Mouse (Mus musculus): ENCODE results near the gene Sapcd1. TPM values are rescaled to one million over a fixed set of nuclear protein-coding genes. Genes with fewer than 3 reads are reported as not detected.
A peak's percentile ranks its signal among the peaks of the same experiment; 100 is the strongest.
"Not testable (repeated sequence)": the region's sequence is repeated elsewhere in the genome, so short reads cannot be mapped to it uniquely, and the experiment has no call there.

Gene Sapcd1
- total RNA-seq, 2 experiments from 2014 or later: 0.74 to 1.3 TPM

DNA sequence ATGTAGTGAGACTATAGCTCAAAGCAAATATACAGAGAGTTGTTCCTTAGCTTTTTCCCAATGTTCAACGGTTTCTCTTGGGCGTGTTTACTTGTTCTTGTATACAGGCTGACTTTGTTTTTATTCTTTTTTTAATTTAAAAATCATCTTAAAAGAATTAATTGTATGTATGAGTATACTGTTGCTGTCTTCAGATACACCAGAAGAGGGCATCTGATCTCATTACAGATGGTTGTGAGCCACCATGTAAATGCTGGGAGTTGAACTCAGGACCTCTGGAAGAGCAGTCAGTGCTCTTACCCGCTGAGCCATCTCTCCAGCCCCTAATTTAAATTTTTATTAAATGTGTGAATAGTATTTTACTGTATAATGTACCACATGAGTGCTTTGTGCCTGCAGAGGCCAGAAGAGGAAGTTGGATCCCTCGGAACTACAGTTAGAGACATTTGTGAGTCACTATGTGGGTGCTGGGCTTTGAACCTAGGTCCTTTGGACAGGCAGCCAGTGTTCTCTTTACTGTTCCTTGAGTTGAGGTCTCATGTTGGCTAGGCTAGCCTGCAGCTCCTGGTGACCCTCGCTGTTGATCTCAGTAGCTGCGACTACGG, 20.3 kb downstream of the Sapcd1 start:
- DNase-seq: no peak

DNA sequence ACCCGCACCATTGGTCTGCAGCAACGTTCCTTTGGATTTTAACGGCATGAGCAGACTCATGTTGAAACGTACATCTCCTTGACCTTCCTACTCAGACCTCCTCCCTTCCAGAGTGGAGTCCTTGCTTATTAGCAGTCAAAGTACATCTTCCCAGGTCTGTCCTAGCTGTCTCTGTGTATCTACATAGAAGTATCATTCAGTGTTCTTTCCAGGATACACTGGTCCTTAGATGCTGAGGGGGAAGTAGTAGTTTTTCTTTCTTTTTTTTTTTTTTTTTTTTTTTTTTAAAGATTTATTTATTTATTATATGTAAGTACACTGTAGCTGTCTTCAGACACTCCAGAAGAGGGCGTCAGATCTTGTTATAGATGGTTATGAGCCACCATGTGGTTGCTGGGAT, 21.9 kb downstream of the Sapcd1 start:
- DNase-seq: not testable (repeated sequence)

DNA sequence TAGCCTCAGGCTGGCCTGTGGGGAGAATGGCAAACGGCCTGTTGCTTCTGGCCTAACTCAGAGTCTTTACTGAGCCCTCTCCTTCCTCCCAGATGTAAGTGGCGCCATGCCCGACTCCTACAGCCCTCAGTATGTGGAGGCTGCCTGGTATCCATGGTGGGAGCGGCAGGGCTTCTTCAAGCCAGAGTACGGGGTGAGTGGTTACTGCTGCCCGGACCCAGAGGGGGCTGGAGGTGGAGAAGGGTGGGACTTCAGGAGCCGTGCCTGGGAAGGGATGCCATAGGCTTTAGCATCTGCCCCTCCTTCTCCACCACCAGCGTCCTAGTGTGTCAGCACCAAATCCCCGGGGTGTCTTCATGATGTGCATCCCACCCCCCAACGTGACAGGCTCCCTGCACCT, 22.7 kb downstream of the Sapcd1 start:
- no peak for DNase-seq

DNA sequence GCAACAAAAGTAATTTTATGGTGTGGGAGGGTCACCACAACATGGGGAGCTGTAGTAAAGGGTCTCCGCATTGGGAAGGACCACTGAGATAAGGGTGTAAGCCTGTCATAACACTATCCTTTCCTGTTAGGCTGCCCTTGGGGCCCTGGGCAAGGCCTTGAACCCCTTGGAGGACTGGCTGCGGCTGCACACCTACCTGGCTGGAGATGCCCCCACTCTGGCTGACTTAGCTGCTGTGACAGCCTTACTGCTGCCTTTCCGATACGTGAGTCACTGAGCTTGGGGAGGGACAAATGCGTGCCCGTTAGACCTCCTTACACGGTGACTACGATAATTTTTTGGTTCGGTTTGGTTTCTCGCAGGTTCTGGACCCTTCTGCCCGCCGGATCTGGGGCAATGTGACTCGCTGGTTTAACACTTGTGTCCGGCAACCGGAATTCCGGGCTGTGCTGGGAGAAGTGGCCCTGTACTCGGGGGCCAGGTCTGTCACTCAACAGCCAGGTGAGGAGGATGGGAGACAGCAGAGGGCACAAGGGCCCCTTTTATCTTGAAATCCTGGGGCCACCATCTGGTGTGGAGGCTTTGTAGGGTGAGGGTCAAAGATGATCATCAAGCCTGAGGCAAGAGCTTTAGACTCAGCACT, 23.6 kb downstream of the Sapcd1 start:
- no peak for DNase-seq

DNA sequence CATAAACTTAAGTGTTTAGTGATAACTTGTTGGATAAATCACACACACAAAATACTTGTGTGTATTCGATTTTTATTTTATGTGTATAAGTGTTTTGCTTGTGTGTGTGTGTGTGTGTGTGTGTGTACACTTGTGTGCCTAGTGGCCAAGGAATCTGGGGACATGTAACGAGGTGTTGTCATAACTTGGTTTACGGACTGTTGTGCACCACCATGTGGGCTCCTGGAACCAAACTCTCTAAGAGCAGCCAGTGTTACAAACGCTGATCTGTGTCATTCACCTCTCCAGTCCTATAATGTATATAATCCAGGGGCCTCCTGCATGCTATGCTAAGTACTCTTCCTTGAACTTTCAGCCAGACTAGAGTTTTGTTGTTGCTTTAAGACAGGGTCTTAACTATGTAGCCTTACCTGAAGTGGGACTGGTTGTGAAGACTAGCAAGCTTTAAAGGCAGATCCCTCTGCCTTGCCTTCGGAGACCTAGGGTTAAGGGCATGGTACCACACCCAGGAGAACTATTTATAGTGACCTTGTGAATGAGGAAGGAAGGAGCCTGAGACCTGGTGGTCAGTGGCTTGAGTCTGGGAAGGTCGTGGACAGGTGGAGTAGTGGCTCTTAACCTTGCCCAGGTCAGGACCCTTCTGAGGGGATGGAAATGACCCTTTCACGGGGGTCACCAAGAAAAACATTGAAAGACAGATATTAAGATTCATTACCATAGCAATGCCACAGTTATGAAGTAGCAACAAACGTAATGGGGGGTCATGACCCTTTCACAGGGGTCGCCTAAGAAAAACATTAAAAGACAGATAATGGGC, 24.6 kb downstream of the Sapcd1 start:
- DNase-seq: no peak

DNA sequence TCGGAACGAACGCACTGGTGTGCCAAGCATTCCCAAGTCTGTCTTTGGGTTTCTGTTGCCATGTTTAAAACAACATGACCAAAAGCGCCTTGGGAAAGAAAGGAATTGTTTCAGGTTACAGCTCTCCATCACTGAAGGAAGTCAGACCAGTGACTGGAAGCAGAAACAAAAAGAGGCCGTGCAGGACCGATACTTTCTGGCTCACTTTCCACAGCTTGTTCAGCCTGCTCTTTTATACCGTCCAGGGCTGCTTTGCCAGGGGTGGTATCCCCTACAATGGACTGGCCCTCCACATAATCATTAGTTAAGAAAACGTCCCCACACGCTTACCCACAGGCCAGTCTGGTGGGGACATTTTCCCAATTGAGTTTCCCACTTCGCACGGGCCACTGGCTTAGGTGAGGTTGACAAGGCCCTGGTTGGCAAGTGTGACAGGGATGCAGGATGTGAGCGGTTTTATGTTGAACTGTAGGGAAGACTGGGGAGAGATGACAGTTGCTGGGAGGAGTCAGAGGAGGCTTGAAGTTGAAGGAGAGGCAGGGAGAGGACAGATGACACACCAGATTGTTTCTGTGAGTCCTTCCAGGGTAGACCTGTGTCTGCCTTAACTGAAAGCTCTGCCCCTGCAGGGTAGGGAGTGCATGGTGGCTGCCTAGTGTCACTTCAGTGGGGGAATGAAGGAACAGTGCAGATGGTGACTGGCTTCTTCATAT, 25.5 kb downstream of the Sapcd1 start:
- no peak for DNase-seq

DNA sequence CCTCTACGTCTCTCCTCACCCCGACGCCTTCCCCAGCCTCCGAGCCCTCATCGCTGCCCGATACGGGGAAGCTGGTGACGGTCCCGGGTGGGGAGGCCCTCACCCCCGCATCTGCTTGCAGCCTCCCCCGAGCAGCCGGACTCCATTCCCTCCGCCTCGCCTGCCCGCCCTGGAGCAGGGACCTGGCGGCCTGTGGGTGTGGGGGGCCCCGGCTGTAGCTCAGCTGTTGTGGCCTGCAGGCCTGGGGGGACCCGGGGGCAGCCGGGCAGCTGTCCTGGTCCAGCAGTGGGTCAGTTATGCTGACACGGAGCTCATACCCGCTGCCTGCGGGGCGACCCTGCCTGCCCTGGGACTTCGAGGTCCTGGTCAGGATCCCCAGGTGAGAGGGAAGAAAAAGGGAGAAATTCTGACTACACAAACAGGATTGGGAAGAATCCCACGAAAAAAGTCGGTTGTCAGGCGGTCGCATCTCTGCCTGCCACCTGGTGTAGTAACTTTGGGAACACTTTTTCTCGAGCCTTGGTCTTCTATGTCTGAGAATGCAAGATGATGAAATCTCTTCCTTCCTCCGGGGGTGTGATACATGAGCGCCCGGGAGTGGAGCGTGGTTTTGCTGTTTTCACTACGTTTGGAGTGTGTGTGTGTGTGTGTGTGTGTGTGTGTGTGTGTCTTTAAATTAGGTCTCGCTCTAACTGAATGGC, 26.2 kb downstream of the Sapcd1 start:
- DNase-seq: no peak

DNA sequence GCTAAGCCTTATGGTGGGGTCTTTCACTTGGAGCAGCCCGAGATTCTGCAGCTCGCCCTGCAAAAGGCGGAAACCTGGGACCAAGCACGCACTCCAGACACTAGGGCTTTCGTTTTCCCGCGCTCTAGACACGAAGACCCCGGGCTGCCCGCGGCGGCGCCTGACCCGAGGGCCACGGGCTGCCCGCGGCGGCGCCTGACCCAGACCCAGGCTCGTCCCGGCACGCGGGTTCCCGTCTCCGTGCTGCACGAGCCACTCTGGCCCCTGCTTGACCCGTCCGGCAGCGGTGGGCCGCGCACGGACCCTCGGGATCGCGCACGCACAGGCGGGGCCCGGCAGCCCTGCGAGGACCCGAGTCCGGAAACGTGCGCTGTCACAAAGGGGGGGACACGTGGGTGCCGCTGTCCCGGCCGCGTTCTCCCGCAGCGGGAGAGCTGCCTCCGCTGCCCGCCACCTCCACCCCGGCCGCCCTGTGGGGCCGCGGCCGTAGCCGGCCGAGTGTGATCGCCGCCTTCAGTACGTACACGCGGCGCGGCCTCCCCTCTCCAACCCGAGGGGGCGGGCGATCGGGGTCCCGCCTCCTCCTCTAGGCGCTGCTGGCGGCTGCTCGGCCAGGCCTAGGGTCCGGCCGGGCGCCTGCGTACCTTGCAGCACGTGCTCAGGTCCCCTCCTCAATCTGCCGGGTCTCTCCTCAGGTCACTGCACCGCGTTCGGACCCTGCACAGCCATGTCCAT, 26.9 kb downstream of the Sapcd1 start, which contains the start of gene Vars:
Vars (plus strand) TSS at position 271 of the 735 bp plus-strand sequence.
- peak; percentile 91 for DNase-seq

DNA sequence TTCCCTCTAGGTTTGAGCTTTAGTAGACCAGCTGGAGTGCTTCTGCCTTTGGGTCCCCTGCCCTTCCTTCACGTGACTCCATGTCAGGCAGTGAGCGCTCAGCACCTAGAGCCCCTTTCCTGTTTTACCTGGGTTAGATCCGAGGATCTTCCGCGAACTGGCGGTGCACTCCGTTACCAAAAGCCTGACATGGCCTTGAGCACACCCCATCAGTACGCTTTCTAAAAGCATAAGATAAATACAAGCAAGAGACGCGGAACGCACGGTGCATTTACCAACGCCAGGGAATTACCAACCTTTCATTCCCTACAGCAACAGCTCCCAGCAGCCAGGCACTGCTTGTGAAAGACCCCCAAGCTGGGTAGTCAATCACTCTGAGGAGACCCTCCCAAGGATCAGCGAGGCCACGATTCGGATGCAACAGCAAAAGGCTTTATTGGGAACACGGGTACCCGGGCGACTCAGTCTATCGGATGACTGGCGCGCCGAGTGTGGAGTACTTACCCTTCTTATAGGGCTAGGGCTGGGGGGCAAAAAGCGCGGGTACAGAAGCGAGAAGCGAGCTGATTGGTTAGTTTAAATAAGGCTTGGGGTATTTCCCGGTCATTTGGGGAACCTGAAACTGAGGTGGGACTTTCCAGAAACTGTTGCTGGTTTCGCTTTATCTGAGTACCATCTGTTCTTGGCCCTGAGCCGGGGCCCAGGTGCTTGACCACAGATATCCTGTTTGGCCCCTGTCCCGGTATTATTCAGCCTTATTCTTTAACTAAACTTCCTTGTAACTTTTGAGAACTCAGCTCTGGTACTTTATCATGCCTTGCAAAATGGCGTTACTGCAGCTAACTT, 27.7 kb downstream of the Sapcd1 start:
- not testable (repeated sequence) for DNase-seq

DNA sequence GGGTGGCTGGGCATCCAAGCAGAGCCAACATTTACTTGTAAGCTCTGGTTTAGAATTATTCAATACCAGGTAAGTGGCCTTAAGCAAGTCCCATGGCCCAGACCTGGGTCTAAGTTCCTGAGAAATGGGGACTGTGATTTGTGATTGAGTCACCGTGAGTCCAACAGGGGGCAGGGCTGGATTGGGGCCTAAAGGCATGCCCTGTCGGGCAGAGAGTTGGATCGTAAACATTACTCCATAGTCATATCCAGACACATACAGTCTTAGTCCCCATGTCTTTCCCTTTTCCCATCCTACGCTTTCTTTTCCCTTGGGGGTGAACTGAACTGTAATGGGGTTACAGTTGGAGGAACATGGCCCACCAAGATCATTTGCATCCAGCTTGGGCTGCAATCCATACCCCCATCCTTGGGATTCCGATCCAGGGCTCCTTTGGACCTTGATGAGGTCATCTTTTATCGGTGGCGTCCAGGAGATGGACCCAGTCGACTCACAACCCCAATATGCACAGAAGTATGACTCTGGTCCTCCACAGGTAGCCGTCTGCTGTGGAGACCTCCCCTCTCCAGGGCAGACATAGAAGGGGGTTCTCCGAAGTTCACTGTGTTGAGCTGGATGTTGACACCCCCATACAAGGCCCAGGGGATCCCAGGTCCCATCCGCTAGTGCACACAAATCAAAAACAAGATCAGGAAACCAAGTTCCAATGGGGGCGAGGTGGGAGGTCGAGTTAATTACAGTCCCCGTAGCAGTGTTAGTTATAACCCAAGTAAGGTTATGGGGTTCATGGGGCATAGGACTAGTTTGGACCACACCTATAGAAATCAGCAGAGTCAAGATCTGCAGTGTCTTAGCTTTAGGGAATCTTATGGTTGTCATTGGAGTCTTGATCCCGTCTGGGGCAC, 29.0 kb downstream of the Sapcd1 start:
- DNase-seq: no peak

DNA sequence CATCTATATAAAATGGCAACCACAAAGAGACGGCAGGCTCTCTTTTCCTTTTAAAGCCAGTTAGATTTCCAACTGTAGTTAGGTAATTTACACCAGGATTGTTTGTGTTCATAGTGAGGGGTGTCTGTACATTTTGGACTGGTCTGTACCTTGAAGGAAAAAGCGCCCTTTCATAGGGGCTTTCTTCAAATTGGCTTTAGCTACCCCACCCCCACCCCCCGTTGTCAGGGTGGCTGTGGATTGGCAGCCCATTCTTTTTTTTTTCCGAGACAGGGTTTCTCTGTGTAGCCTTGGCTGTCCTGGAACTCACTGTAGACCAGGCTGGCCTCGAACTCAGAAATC, 30.7 kb downstream of the Sapcd1 start:
- DNase-seq: no peak

DNA sequence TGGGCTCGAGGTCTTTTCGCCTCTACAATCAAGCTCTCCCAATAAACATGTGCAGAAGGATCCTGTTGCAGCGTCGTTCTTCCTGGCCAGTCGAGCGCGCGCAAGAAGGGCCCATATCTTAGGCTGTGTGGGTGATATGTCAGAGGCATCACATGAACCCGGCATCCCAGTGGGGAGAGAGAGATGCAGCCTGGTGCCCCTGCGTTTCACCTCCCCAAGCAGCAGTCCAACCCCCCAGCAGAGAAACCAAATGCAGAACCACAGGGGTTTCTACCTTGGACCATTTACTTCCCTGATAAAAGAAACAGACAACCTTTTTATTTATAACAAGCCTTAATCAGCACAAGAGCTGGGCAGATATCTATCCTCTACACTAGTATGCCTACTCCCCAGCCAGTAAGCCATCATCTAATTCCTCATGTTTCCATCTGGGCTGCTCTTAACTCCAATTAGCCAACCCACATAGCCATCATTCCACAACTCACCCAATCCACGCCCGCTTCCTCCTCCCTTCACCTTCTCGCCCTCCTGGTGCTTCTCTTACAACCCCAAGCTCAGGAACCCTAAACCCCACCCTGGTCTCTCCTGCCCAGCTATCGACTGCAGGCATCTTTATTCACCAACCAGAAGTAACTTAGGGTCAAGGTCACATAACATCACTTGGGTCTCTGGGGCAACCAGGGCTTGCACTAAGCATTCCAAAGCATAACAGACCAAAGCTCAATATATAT, 31.2 kb downstream of the Sapcd1 start:
- no peak for DNase-seq

DNA sequence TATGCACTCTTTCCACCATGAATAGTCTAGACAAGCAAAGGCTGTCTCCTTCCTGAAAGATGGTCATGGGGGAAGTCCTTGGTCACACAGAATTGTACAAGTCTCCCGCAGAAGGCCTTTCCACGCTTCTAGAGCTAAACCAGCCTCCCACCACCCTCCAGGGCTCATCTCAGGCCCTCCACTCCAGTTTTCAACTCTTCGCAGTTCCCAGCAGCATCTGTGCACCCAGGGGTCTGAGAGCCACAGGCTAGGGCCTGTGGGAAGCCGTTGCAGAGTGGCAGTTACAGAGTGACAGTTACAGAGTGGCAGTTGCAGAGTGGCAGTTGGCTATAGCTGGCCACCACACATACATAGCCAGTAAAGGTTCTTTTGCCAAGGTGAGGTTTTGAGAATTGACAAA, 31.9 kb downstream of the Sapcd1 start:
- not testable (repeated sequence) for DNase-seq

DNA sequence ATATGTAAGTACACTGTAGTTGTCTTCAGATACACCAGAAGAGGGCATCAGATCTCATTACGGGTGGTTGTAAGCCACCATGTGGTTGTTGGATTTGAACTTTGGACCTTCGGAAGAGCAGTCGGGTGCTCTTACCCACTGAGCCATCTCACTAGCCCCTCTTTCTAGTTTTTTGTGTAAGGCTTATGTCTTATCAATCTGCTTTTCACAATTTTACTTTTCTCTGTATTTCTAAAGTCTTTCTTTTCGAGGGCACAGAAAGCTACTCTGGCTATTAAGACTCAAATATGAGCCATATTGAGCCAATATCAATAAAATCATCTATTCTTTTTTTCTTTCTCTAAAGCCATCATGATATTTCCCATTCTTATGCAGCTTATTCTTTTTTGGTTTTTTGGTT, 32.6 kb downstream of the Sapcd1 start:
- not testable (repeated sequence) for DNase-seq

DNA sequence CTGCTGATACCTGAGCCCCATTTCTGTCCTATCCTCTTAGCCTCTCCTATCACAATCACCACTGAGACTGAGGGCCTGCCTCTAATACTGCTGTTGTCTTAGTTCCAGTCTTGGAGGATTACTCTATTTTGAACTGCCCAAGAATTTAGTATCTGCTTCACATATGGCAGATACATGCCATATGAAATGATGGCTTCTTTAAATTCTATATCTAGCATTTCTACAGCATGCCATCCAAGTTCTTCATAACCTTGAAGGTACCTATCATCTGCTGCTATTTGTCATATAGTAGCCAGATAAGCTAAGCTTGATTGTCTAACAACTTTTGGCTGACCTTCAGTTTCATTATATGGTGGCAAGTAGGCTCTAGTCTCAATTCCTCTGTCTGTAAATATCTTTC, 33.1 kb downstream of the Sapcd1 start:
- DNase-seq: no peak

DNA sequence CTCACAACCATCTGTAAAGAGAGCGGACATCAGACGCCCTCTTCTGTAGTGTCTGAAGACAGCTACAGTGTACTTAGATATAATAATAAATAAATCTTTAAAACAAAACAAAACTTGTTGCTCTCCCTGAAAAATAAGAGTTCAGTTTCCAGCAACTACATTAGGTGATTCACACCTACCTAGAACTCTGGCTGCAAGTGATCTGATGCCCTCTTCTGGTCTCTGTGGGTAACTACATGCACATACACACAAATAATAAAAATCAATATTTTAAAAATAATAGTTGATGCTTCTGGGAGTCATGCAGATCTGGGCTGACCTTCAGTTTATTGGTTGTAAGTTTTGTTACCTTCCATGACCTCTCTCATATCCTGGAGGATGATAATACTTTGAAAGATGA, 43.6 kb downstream of the Sapcd1 start:
- DNase-seq: peak; percentile 32

DNA sequence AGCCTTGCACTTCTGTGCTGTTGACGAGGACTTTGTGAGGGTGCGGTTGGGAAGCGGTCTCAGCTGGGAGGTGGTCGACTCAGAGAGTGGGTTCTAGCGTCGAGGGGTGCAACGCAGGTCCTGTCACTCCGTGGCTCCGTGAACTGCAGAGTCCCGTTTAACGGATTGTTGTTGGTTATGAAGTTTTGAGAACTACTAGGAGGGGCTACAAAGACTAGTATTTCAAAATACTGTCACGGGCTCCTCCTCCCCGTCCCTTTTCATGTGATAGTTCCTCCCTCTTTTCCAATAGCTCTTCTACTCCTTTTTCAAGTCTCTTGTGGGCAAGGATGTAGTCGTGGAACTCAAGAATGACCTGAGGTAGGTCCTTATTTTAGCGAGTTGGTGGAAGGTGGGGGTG, 45.5 kb downstream of the Sapcd1 start:
- no peak for DNase-seq

DNA sequence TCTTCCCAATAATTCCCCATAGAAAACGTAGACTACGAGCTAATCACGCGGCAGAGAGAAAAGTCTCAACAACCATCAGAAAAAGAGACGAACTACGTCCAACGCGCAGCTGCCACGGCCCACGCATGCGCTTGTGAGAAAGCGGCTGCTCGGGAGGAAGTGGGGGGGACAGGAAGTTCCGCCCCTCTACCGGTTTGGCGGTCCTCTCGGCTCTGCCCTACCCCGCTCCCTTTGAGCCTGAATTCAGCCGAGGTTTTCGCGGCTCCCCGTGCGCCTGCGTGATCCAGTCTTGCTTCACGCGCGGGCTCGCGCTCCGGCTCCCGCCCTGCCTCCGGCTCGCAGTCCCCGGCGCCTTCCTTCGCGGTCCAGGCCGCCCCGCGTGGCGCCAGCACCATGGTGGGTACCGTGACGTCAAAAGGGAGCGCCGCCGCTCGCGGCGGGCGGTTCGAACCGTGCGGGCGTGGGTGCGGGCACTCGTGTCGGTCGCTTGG, 46.1 kb downstream of the Sapcd1 start, which contains the start of gene Lsm2:
Lsm2 (plus strand) TSS at position 173 of the 491 bp plus-strand sequence.
- peak; percentile 92 for DNase-seq

DNA sequence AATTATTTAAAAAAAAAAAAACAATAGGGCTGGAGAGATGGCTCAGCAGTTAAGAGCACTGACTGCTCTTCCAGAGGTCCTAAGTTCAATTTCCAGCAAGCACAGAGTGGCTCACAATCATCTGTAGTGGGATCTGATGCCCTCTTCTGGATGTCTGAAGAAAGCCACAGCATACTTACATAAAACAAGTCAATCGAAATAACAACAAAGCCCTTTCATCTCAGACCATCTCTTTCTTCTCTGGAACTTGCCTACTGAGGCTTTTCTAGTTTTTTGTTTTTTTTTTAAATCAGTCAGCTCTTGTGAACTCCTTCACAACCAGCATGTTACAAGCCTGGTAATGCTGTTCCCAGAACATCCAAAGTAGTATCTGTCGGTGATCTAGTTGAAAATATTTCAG, 47.2 kb downstream of the Sapcd1 start:
- DNase-seq: peak; percentile 43
